Mouse (Mus musculus) yolk sac, embryonic 10.5 days (tissue): ENCODE measurements around the gene Erv3.
"Not testable (repeated sequence)": the region's sequence is repeated elsewhere in the genome, so short reads cannot be mapped to it uniquely, and the experiment has no call there.

Experiments
- DNase-seq: peaks from one replicate; pipeline ENCODE4 v3.0.0-alpha.2; 2017; ENCODE audit warnings: low spot score

The Erv3 gene

GRCm38 (mm10) chr2:131863472-131863871 lies 3.9 kb upstream of the Erv3 start:
- no peak for DNase-seq

DNA sequence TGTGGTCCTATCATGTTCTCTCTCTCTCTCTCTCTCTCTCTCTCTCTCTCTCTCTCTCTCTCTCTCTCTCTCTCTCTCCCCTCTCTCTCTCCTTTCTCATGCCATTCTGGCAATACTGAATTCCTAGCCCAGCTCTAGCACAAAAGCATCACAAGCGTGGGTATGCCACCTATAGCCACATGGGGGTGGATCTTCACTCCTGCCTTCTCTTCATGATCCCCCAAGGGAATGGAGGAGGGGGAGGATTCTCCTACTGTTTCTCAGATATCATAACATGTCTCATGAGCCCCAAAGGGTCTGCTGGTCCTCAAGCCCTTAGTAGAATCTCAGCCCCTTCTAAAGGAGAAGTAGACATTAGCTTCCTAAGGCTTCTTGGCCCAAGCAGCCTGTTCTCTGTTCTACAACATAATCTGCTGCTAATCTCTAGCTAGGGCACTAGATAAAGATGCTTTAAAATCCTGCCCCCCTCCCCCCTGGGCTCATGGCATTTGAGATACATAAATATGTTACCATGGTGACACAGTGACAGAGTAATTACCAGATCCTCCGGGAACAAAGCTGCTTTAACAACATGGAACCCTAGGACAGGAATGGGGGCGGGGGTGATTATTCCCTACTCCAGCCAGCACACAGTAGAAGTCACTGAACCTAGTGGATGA lies 3.2 kb upstream of the Erv3 start:
- DNase-seq: no peak

DNA sequence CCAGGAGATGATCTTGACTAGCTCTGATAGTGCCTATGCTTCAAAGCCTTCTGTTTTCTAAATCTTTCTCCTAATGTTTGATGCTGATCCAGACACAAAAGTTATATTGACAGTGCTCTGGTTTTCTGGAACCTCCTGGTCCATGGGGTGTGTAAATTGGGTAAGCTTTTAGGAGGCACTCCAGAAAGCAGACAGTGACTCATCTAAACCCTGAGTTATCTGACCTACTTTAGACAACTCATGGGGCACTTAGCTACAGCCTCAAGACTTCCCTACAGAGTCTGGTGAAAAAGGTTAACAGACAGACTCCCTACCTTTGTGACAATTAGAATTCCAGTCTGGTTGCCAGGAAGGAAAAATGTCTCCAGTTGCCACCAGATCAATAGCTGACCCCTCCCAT lies 1.7 kb downstream of the Erv3 start:
- no peak for DNase-seq

- DNase-seq: no peak
Measured at GRCm38 (mm10) chr2:131853719-131854118, 5.8 kb downstream of the Erv3 start.

GRCm38 (mm10) chr2:131851333-131852092 lies 8.0 kb downstream of the Erv3 start:
- DNase-seq: no peak

DNA sequence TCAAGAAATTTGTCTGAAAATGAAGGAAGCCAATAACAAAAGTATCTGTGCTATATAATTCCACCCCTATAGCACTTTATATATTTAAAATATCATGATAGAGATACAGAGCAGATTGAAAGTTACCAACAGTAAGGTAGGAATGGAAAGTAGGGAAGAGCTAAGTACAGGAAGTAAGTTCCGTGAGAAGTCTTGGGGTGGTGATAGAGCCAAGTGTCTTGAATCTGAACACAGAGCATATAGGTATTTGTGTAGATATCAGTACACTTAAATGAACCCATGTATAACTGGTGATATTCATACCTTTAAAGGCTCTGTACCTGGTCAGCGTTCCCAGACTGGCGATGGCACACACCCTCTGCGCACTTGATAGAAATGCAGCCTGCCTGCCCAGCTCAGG lies 9.5 kb downstream of the Erv3 start:
- DNase-seq: no peak

GRCm38 (mm10) chr2:131847501-131848359 lies 11.8 kb downstream of the Erv3 start:
- DNase-seq: no peak

DNA sequence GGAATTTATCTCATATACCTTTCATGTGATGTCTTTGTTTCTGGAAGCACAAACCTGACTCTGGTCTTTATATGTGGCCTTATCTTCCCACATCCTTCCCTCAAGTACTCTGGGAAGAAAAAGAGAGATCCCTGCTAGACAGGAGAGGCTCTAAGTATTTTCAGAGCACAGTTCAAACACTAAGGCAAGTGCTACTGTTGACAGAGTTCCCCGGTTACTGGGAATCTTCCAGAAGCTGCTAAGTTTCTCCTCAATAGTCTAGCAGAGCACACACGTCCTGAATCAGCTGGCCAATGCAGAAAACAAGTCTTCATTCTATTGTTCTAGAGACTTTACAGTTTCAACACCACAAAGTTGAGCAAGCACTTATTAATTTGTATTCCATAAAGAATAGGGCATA lies 12.7 kb downstream of the Erv3 start:
- no peak for DNase-seq

- DNase-seq: no peak
Measured at GRCm38 (mm10) chr2:131846132-131846710, 13.3 kb downstream of the Erv3 start.

DNA sequence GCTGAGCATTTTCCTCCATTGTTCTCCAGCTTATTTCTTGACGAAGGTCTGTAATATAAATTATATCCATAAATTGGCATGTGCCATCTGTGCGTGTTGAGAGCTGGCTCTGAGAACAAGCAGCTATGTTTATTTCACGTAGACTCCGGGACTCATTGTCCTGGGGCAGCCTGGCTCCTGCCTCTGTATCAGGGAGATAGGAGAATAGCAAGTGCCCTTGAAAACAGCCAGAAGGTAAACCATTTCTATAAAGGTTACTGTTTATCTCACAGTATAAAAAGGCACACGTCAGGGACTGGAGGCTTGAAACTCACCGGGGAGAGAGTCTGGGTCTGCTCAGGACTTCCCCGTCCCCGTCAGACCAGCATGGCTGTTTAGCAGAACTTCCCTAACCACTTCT lies 13.9 kb downstream of the Erv3 start:
- no peak for DNase-seq

DNA sequence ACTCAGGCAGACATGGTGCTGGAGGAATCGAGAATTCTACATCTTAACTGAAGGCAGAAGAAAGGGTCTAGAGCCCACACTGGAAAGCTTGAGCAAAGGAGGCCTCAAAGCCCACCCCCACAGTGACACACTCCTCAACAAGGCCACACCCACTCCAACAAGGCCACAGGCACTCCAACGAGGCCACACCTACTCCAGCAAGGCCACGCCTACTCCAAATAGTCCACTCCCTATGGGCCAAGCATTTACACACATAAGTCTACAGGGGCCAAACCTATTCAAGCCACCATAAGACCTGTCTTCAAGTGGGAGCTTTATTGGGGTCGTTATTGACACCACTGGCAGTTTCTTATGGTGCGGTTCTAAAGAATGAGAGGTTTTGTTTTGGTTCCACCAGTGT lies 17.0 kb downstream of the Erv3 start:
- no peak for DNase-seq

DNA sequence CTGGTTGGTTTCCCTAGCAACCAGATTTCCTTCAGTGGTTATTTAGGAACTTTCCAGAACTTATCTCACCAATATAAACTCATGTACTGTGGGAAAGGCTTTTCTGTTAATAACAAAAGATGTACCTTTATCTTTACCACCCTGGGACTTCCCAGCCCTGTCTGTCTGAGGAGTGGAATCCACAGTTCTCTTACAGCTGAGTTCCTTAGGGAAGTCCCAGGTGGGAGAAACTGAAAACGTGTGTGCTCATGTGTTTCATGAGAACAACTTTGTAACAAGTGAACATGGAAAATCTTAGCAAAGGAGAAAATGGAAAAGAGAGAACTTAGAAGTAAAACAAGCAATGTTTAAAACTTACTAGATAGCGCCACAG lies 18.2 kb downstream of the Erv3 start:
- DNase-seq: no peak

- DNase-seq: no peak
Measured at GRCm38 (mm10) chr2:131840611-131841320, 18.8 kb downstream of the Erv3 start.

GRCm38 (mm10) chr2:131834296-131834695 lies 25.3 kb downstream of the Erv3 start:
- DNase-seq: no peak

GRCm38 (mm10) chr2:131831861-131832260 lies 27.7 kb downstream of the Erv3 start:
- no peak for DNase-seq

DNA sequence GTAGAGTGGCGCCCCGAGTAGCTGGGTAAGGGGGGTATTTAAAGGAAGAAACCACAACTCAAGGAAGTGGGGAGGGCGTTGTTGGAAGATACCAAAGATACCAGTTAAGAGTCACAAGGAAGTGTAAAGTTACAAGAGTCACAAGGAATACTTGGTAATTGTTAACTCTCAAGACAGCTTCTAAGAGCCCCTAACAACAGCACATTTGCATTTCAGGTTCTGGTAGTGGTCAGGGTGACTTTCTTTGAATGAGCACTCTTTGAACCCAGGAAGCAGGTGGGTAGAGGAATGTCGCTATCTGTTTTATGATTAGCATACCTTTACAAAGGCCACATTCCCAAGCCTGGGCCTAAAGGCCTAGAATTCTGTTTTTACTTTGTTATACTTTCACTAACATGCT lies 28.6 kb downstream of the Erv3 start:
- DNase-seq: not testable (repeated sequence)

DNA sequence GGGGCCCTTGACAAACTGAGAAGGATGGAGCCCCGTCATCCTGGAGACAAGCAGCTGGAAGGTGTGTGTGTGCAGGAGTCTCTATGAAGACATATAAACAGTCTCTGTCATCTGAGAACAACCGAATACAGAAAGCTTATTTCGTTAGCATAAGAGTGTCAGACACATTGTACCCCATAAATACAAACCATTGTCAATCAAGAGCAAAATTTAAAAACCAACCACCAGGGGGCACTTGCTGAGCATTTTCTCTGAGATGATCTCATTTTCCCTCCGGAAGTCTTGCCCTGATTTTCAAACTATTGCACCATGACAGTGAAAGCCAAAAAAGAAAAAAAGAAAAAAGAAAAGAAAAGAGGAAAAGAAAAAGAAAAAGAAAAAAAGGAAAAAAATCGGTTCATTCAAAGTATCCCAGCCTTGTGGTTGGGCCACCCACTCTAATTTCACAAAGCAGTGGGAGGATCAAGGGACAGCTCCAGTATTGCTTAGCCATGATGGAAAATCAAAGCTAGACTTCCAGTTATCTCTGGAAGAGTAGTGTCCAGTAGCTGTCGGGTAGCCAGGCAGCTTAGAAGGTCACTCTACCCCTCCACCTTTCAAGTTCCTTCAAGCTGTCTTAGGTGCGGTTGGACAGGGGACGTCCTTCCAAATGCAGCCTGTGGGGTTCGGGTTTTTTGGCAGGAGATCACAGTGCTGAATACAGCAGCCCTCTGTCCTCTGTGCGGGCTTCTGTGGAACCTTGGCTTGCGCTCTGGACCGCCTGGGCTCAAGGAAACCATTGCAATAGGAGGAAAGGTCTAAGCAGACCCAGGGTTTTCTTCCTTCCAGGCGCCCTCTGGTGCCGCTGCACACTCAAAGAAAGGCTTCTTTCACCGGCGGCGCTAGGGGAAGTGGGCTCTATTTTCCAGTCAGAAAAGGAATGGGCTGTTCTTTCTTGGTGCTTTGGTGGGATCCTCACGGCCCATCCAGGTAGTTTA lies 31.3 kb downstream of the Erv3 start:
- DNase-seq: no peak

DNA sequence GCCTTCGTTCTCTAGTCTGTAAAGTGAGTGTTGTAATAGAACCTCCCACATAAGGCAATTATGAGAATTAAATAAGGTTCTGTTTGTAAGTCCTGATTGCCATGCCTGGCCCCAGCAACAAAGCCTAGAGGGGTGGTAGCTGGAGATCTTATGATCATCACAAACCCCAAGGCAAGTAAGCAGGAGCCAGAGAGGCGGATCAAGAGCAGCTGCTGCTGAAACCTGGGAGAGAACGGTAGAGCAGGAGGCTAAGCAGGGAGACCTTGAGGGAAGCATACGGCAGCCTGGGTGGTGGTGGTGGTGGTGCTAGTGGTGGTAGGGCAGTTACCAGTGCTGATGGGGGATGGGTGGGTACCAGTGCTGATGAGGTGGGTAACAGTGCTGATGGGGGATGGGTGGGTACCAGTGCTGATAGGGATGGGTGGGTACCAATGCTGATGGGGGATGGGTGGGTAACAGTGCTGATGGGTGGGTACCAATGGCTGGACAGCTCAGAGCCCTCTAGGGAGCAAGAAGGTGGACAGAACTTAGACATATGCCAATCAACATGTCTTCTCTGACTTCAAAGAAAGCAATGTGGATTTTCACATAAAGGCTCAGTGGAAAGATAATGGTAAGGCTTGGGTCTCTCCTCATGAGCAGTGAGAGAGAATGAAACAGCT lies 32.4 kb downstream of the Erv3 start:
- DNase-seq: no peak

DNA sequence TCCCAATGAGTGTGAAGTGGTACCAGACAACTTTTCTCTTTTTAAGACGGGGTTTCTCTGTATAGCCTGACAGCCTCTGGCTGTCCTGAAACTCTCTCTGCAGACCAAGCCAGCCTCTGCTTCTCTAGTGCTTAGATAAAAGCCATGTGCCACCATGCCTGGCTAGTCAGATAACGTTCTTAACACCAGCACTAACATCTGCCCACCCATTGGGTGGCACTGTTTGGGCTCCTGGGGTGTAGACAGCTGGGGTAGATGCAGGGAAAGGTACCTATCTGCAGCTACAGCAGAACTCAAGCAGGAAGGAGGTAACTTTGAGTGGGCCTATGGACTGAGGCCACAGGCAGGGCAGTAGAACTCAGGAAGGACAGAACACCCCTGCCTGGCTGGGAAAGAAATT lies 34.0 kb downstream of the Erv3 start:
- DNase-seq: no peak

DNA sequence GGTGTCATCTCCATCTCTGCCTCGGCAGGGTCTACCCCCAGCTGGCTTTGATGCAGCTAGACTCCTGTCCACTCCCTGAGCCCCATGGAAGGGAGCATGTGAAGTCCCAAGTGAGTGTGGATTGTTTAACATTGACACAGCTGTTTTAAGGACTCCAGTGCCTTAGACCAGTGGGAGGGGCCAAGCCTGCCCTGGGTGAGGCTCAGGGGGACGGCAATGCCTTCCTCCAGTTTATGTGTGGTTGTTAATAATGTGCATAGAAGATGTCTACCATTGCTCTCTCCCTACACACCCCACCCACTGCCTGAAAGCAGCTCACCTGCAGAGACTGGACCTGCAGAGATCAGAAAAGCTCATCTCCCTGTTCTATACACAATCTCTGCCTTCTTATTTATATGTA lies 35.6 kb downstream of the Erv3 start:
- DNase-seq: no peak
